Mouse (Mus musculus): Measurements from ENCODE around the gene Fut2.

GRCm38 (mm10) chr7:45705873-45706281, 39.7 kb upstream of the Fut2 start:
- TF ChIP-seq EP300 (optimal IDR thresholded peaks at IDR 0.05) (no peak), CTCF (IDR thresholded peaks at IDR 0.05; ENCODE audit: low read depth) (no peak)

All from stomach, postnatal 0 days (tissue).